Mouse (Mus musculus) lung, postnatal 0 days (tissue): ENCODE data around the gene Angpt4.

ENCODE experiments used
- CTCF ChIP-seq: IDR thresholded peaks from 2 replicates; pipeline ENCODE4 v1.5.1; 2016; ENCODE audit warnings: antibody characterized with exemption, mild to moderate bottlenecking
- EP300 ChIP-seq: IDR thresholded peaks from 2 replicates; pipeline ENCODE4 v1.6.1; 2016; ENCODE audit warnings: antibody characterized with exemption, mild to moderate bottlenecking, control low read depth

DNA sequence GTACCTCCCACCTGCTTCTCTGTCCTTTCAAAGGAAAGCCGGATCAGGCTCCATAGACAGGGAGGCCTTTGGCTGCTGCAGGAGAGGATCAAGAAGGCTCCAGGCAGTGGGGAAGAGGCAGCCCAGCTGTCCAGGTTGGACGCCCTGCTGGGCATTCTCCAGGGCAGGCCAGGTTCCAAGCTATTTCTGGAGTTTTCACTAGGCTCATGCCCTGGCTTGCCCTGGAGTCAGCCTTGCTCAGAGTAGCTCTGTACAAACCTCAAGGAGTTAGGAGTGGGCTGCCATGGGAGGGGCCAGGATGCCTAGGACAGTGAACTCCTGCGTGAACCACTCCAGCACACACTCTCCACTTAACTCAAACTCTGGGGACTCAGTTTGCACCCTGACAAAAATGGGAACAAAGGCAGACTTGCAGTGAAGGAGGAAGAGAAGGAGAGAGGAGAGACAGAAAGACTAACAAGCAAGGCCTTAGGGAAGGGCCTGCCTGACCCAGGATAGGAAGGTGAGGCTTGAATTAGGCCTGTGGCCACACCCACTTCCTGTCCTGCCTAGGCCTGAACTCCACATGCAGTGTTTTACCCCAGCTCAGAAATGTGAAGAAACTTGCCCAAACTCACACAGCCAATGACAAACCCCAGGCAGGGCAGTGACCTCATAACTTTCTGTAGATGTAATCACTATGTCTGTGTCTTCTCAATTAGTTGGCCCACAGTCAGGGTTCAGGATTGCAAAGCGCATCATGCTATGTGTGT is 66.9 kb downstream of the Angpt4 start:
- TF ChIP-seq CTCF (no peak), EP300 (no peak)
